Mouse (Mus musculus) kidney, adult 2 months (tissue): ENCODE measurements around the gene Kcnk12. TPM values are rescaled to one million over a fixed set of nuclear protein-coding genes. Genes with fewer than 3 reads are reported as not detected.

Source experiments
- DNase-seq: peaks from one replicate; pipeline ENCODE4 v3.0.0; 2021
- H3K27ac ChIP-seq: fragments of 200-500 bp; 2 replicates; pipeline ENCODE4 v1.5.1; 2012; ENCODE audit warnings: low read depth, low read length, control low read depth, inconsistent platforms; ENCODE audit not compliant: insufficient read depth
- H3K27me3 ChIP-seq: fragments of 200-500 bp; replicated peaks from 2 replicates; pipeline ENCODE4 v1.6.1; 2012; ENCODE audit warnings: mild to moderate bottlenecking, moderate library complexity, low read length, inconsistent platforms; ENCODE audit not compliant: control insufficient read depth, insufficient read depth
- H3K36me3 ChIP-seq: fragments of 200-500 bp; 2 replicates; pipeline ENCODE4 v1.6.1; 2012; ENCODE audit warnings: mild to moderate bottlenecking, moderate library complexity, low read length, inconsistent platforms; ENCODE audit not compliant: control insufficient read depth, insufficient read depth
- H3K4me1 ChIP-seq: fragments of 200-500 bp; 2 replicates; pipeline ENCODE4 v1.6.1; 2011; ENCODE audit warnings: low read length; ENCODE audit not compliant: control insufficient read depth, insufficient read depth
- H3K4me3 ChIP-seq: fragments of 200-500 bp; 2 replicates; pipeline ENCODE4 v1.5.1; 2011; ENCODE audit warnings: mild to moderate bottlenecking, low read depth, low read length, control low read depth; ENCODE audit not compliant: insufficient read depth
- CTCF ChIP-seq: fragments of 200-500 bp; conservative IDR thresholded peaks from 2 replicates; pipeline ENCODE4 v1.5.1; 2011; ENCODE audit warnings: low read depth, mild to moderate bottlenecking, control low read depth, low read length, moderate library complexity, mixed read lengths; ENCODE audit not compliant: insufficient read depth, insufficient read length
- POLR2A ChIP-seq: fragments of 200-500 bp; IDR thresholded peaks from one replicate; pipeline ENCODE4 v1.6.1; 2011; ENCODE audit warnings: low read depth, low read length, control low read depth
- WGBS: fragments of 180-500 bp; shearing (Covaris S2); methylation state at CpG from one replicate; pipeline ENCODE4 v1.1.7; 2018; 5-methylcytosine and 5-hydroxymethylcytosine counted together
- polyA plus RNA-seq: library from polyadenylated mRNA; depleted of rRNA; stranded (reverse); fragments of >200 nt; gene quantifications from 2 replicates; pipeline ENCODE4 v1.2.3, GENCODE M21; 2012; rRNA removed

The Kcnk12 gene
- polyA plus RNA-seq, 1 experiment: not detected

DNA sequence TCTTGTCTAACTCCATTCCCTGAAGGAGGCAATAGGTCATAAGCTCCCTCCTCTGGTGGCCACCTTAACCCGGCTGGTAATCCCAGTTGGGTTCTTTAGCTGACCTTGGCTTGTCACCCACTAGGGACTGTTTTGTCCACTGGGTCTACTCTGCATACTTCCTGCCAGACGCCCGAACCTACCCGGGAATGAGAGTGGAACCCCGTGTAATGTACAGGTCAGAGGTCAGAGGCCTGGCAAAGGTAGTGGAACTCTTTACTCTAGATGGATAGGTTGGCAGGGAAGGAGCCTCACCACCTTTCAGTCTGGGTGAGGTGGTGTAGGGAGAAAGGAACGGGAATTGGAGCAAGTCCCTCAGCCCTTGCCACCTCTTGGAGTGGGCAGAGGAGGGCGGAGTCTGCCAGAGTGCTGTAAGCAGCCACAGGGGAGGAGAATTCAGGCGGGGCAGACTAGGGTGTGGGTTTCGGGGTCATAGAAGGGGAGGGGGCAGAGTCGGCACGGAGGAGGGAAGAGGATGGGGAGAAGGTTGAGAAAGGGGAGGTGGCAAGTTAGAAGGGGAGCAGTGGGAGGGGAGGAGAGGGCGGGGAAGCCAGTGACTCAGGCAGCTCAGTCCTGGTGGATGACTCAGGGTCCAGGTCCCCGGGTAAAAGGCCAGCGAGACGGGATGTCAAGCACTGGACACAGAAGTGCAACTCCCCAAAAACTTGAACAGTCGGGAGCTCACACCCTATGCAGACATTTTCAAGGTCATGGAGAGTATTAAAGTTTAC, 98.6 kb downstream of the Kcnk12 start:
- Histone ChIP-seq H3K27ac (no peak overlapping the region), H3K4me1 (no peaks in the 10 kb centered on the region), H3K36me3 (no peaks in the 10 kb centered on the region), H3K4me3 (no peak overlapping the region), H3K27me3 (no peaks in the 10 kb centered on the region)
- DNase-seq: no peak
- 58% methylated on average over 16 of the region's 16 CpGs for WGBS
- no peak for TF ChIP-seq CTCF
- no peak for TF ChIP-seq POLR2A

DNA sequence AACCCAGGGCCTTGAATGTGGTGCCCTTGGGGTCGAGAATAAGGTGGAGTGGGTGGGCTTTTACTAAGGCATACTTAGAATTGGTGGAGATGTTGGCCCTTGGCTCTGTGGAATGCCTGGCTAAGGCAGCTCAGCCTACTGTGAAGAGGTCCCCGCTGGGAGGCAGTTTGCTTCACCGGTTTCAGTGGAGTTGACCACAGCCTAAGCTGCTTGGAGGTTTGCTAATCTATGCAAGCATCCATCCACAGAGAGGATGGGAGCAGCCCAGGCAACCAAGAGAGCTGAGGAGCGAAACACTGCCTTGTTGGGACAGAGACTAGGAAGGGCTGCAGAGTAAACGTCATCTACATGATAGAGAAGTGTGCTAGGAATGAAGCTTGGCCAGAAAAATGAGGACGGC, 101.0 kb downstream of the Kcnk12 start:
- 85% methylated on average over 6 of the region's 6 CpGs for WGBS
- TF ChIP-seq POLR2A (no peak), CTCF (no peak)
- H3K4me1 ChIP-seq: no peaks in the 10 kb centered on the region
- H3K4me3 ChIP-seq: no peak overlapping the region
- H3K36me3 ChIP-seq: no peaks in the 10 kb centered on the region
- no peaks in the 10 kb centered on the region for H3K27me3 ChIP-seq
- no peak overlapping the region for H3K27ac ChIP-seq
- DNase-seq: no peak

DNA sequence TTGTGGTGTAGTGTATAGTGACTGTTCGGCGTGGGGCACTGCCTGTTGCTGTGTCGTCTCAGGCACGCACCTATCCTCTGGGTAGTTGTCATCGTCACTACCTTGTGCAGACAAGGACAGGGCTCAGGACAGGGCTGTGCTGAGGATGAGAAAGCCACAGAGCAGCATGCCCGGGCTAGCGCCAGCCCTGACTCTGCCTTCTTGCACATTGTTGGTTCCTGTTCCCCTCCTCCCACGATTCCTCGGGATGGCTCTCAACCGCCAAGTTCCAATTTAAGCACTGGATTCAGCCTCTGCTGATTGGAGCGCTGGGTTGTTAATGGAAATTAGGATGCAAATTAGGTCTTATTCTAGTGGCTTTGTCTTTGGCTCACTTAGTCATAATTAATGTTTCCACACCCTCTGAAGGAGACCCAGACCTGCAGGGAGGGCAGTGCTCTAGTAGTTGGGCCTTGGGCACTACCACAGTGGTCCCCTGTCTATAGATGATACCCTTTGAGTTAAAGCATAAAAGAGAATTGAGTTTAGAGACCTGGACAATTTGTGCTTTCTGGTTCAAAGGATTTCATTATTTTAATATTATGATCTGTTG, 101.8 kb downstream of the Kcnk12 start:
- TF ChIP-seq CTCF: no peak
- TF ChIP-seq POLR2A: no peak
- H3K27ac ChIP-seq: no peak overlapping the region
- H3K36me3 ChIP-seq: no peaks in the 10 kb centered on the region
- H3K4me3 ChIP-seq: no peak overlapping the region
- no peaks in the 10 kb centered on the region for H3K27me3 ChIP-seq
- no peak for DNase-seq
- H3K4me1 ChIP-seq: no peaks in the 10 kb centered on the region
- 94% methylated on average over 11 of the region's 11 CpGs for WGBS

Other genes starting within 250 kb of the Kcnk12 start
- 59.5 and 73.8 TPM in 2 replicates for gene Epcam, start 162.0 kb downstream of the Kcnk12 start, polyA plus RNA-seq
- 6.3 and 7.4 TPM in 2 replicates for gene Msh2, start 125.7 kb downstream of the Kcnk12 start, polyA plus RNA-seq
- gene Rpl36-ps4, start 123.0 kb upstream of the Kcnk12 start, polyA plus RNA-seq: not detected in 2 replicates
- gene Msh6, start 177.1 kb upstream of the Kcnk12 start, polyA plus RNA-seq: 2.5 and 3.3 TPM in 2 replicates